Mouse (Mus musculus) testis, adult 2 months (tissue): ENCODE results near the gene Olfr187.

ENCODE experiments used
- CTCF ChIP-seq: fragments of 200-500 bp; IDR thresholded peaks from 2 replicates; pipeline ENCODE4 v1.5.1; 2012; ENCODE audit warnings: low read depth, mild to moderate bottlenecking, inconsistent platforms, low read length, moderate library complexity; ENCODE audit not compliant: control insufficient read depth, insufficient read depth, insufficient replicate concordance
- POLR2A ChIP-seq: fragments of 200-500 bp; IDR thresholded peaks from 2 replicates; pipeline ENCODE4 v1.6.1; 2012; ENCODE audit warnings: low read depth, mild to moderate bottlenecking, inconsistent platforms, low read length, moderate library complexity; ENCODE audit not compliant: control insufficient read depth

GRCm38 (mm10) chr16:59073520-59073919 is 34.0 kb upstream of the Olfr187 start:
- TF ChIP-seq POLR2A: no peak
- no peak for TF ChIP-seq CTCF
